In genomic region chr17:67140502-67140901, GRCm38 (mm10) we compare ENCODE assay signal across 10 mouse cellular contexts.
DNase-seq lines count a peak whose midpoint lies in the region; ATAC-seq and TF ChIP-seq lines count a peak whose summit lies in the region.
"Had no signal": no experiment of that assay in that cellular context is flagged by ENCODE, and none has a peak within 500 bp of the region (broad histone marks: within the 10 kb centered on the region; RNA-seq: fewer than 3 reads in every experiment).

No protein-coding gene starts in this region.

- DNase-seq in heart, postnatal 0 days (ENCODE audit: low spot score) = no peak
- DNase-seq in heart, postnatal 25 days (ENCODE audit: low spot score) = no peak
- peak; percentile 7 for DNase-seq in ovary, postnatal 36 days (ENCODE audit: low spot score)
- no peak for DNase-seq in ovary, postnatal 10 days (ENCODE audit: low spot score)
- peak; percentile 1 for DNase-seq in c-Kit-positive CD71-positive TER-119-negative erythroid progenitor cells, embryonic 14.5 days (ENCODE audit: low read depth)
- DNase-seq in retina, postnatal 1 day = peak; percentile 35
- DNase-seq in T-cell, adult 2 months (ENCODE audit: low spot score) = no peak
- DNase-seq: spleen, adult 18-20 months had no signal

- TF ChIP-seq CTCF in heart, postnatal 0 days (IDR thresholded peaks at IDR 0.05; ENCODE audit: low read depth) = peak; percentile 62

- no peak overlapping the region for H3K4me3 ChIP-seq in heart, postnatal 0 days (ENCODE audit: low read depth, low read length)
- H3K4me3 ChIP-seq: embryonic facial prominence, embryonic 12.5 days; midbrain, embryonic 10.5 days had no signal

- TF ChIP-seq EP300 in heart, postnatal 0 days (IDR thresholded peaks at IDR 0.05; ENCODE audit: low read depth) = no peak

- intact Hi-C loops in heart, postnatal 25 days (cut with DNase I) = no loop called here

- no peak overlapping the region for H3K9ac ChIP-seq in heart, postnatal 0 days (replicated peaks; ENCODE audit: low read depth, low read length)
- H3K9ac ChIP-seq: embryonic facial prominence, embryonic 12.5 days had no signal

- H3K27me3 ChIP-seq in heart, postnatal 0 days (ENCODE audit: control insufficient read depth, insufficient read depth, low read length) = no peaks in the 10 kb centered on the region
- H3K27me3 ChIP-seq: embryonic facial prominence, embryonic 12.5 days had no signal

- no peaks in the 10 kb centered on the region for H3K9me3 ChIP-seq in heart, postnatal 0 days (replicated peaks; ENCODE audit: control insufficient read depth, low read length)
- H3K9me3 ChIP-seq: embryonic facial prominence, embryonic 12.5 days; midbrain, embryonic 10.5 days had no signal

- H3K4me1 ChIP-seq in heart, postnatal 0 days (ENCODE audit: control insufficient read depth, insufficient read depth) = peaks cover 9% of the 10 kb centered on the region
- H3K4me1 ChIP-seq: embryonic facial prominence, embryonic 12.5 days; midbrain, embryonic 10.5 days had no signal

- ATAC-seq in heart, postnatal 0 days (ENCODE audit: insufficient read depth, low read depth) = no peak

- H3K36me3 ChIP-seq in heart, postnatal 0 days (replicated peaks; ENCODE audit: control insufficient read depth, insufficient read depth, low read length) = no peaks in the 10 kb centered on the region; the same call in 1 of the 2 replicates
- H3K36me3 ChIP-seq: embryonic facial prominence, embryonic 12.5 days; midbrain, embryonic 10.5 days had no signal

- no peak overlapping the region for H3K4me2 ChIP-seq in heart, postnatal 0 days (ENCODE audit: low read depth, low read length)
- H3K4me2 ChIP-seq: embryonic facial prominence, embryonic 12.5 days had no signal

- 19% methylated on average over 1 of the region's 1 CpGs for WGBS in heart, postnatal 0 days

- H3K27ac ChIP-seq in heart, postnatal 0 days (ENCODE audit: low read depth) = no peak overlapping the region
- H3K27ac ChIP-seq: embryonic facial prominence, embryonic 12.5 days; midbrain, embryonic 10.5 days had no signal

Comparison
In these comparisons a context has a peak if more than half of its experiments do, and no peak if none do; other contexts are left out.
1. DNase-seq: peak in ovary, postnatal 36 days (single experiment), c-Kit-positive CD71-positive TER-119-negative erythroid progenitor cells, embryonic 14.5 days (single experiment) and retina, postnatal 1 day (single experiment); none in heart, postnatal 0 days (single experiment), heart, postnatal 25 days (single experiment), ovary, postnatal 10 days (single experiment) and T-cell, adult 2 months (single experiment).